ENCODE assay signal across 8 mouse cellular contexts in genomic region chr11:72130021-72130420, GRCm38 (mm10). TPM values are rescaled to one million over a fixed set of nuclear protein-coding genes. Genes with fewer than 3 reads are reported as not detected.
DNase-seq lines count a peak whose midpoint lies in the region; ATAC-seq lines count a peak whose summit lies in the region.

No protein-coding gene starts in this region.

- H3K9ac ChIP-seq in hindbrain, embryonic 11.5 days (ENCODE audit: low read depth, low read length): no peak overlapping the region
- H3K9ac ChIP-seq in intestine, embryonic 16.5 days (ENCODE audit: low read depth, low read length): no peak overlapping the region
- no peak overlapping the region for H3K9ac ChIP-seq in forebrain, embryonic 11.5 days (ENCODE audit: low read length)

- H3K36me3 ChIP-seq in hindbrain, embryonic 10.5 days: no peaks in the 10 kb centered on the region
- H3K36me3 ChIP-seq in hindbrain, embryonic 11.5 days (ENCODE audit: control insufficient read depth, insufficient read depth, low read length): no peaks in the 10 kb centered on the region
- no peaks in the 10 kb centered on the region for H3K36me3 ChIP-seq in intestine, embryonic 16.5 days (ENCODE audit: control insufficient read depth, insufficient read depth, low read length)
- no peaks in the 10 kb centered on the region for H3K36me3 ChIP-seq in forebrain, embryonic 11.5 days (ENCODE audit: control insufficient read depth, insufficient read depth, low read length)

- no peak overlapping the region for H3K4me3 ChIP-seq in hindbrain, embryonic 10.5 days
- no peak overlapping the region for H3K4me3 ChIP-seq in hindbrain, embryonic 11.5 days (ENCODE audit: low read depth, low read length)
- H3K4me3 ChIP-seq in intestine, embryonic 16.5 days (ENCODE audit: low read length): no peak overlapping the region
- no peak overlapping the region for H3K4me3 ChIP-seq in forebrain, embryonic 11.5 days (ENCODE audit: low read depth, low read length)

- DNase-seq in hindbrain, embryonic 10.5 days (ENCODE audit: low spot score): no peak
- no peak for DNase-seq in hindbrain, embryonic 11.5 days (ENCODE audit: low spot score)
- peak; percentile 94 for DNase-seq in brain, adult 2 months (ENCODE audit: low read depth, low spot score)
- DNase-seq in gastrocnemius, postnatal 25 days: peak; percentile 71
- peak; percentile 82 for DNase-seq in retina, postnatal 1 day
- no peak for DNase-seq in forebrain, embryonic 11.5 days (ENCODE audit: low spot score)
- no peak for DNase-seq in spleen, postnatal 36 days (ENCODE audit: low spot score in 2 of 2)

- WGBS in hindbrain, embryonic 10.5 days: 12% methylated on average over 11 of the region's 11 CpGs
- 16% methylated on average over 11 of the region's 11 CpGs for WGBS in hindbrain, embryonic 11.5 days
- 13% methylated on average over 11 of the region's 11 CpGs for WGBS in intestine, embryonic 16.5 days
- WGBS in forebrain, embryonic 11.5 days: 14% methylated on average over 11 of the region's 11 CpGs

- H3K4me1 ChIP-seq in hindbrain, embryonic 10.5 days (replicated peaks): peaks cover 21% of the 10 kb centered on the region
- peaks cover under 1% of the 10 kb centered on the region; the same call in 1 of the 2 replicates for H3K4me1 ChIP-seq in hindbrain, embryonic 11.5 days (replicated peaks; ENCODE audit: control insufficient read depth, insufficient read depth, low read length)
- H3K4me1 ChIP-seq in intestine, embryonic 16.5 days (ENCODE audit: control insufficient read depth, insufficient read depth, low read length): peaks cover 24% of the 10 kb centered on the region
- peaks cover 1% of the 10 kb centered on the region; the same call in 1 of the 2 replicates for H3K4me1 ChIP-seq in forebrain, embryonic 11.5 days (replicated peaks; ENCODE audit: control insufficient read depth, insufficient read depth, low read length)

- peaks cover 59% of the 10 kb centered on the region for H3K27me3 ChIP-seq in hindbrain, embryonic 10.5 days (ENCODE audit: insufficient read depth, poor library complexity, severe bottlenecking)
- peaks cover 19% of the 10 kb centered on the region for H3K27me3 ChIP-seq in hindbrain, embryonic 11.5 days (ENCODE audit: control insufficient read depth, insufficient read depth, low read length)
- peaks cover 10% of the 10 kb centered on the region; the same call in 1 of the 2 replicates for H3K27me3 ChIP-seq in intestine, embryonic 16.5 days (replicated peaks; ENCODE audit: control insufficient read depth, insufficient read depth, low read length)
- H3K27me3 ChIP-seq in forebrain, embryonic 11.5 days (ENCODE audit: control insufficient read depth, insufficient read depth, low read length): peaks cover 20% of the 10 kb centered on the region

- ATAC-seq in hindbrain, embryonic 11.5 days (ENCODE audit: low FRiP score): no peak
- peak; percentile 67 for ATAC-seq in intestine, embryonic 16.5 days
- no peak for ATAC-seq in forebrain, embryonic 11.5 days (replicated peaks; ENCODE audit: low FRiP score)

- H3K4me2 ChIP-seq in hindbrain, embryonic 11.5 days (replicated peaks; ENCODE audit: low read depth, low read length): no peak overlapping the region
- H3K4me2 ChIP-seq in intestine, embryonic 16.5 days (ENCODE audit: low read depth, low read length): no peak overlapping the region
- no peak overlapping the region for H3K4me2 ChIP-seq in forebrain, embryonic 11.5 days (ENCODE audit: low read depth, low read length, severe bottlenecking)

- peak overlapping the region; percentile 6; the same call in 1 of the 2 replicates for H3K27ac ChIP-seq in hindbrain, embryonic 10.5 days
- H3K27ac ChIP-seq in hindbrain, embryonic 11.5 days (ENCODE audit: low read depth, low read length): no peak overlapping the region
- peak overlapping the region; percentile 34; the same call in 1 of the 2 replicates for H3K27ac ChIP-seq in intestine, embryonic 16.5 days (ENCODE audit: low read length)
- H3K27ac ChIP-seq in forebrain, embryonic 11.5 days (ENCODE audit: low read depth, low read length): no peak overlapping the region

- no peaks in the 10 kb centered on the region for H3K9me3 ChIP-seq in hindbrain, embryonic 10.5 days
- no peaks in the 10 kb centered on the region for H3K9me3 ChIP-seq in hindbrain, embryonic 11.5 days (ENCODE audit: control insufficient read depth, low read length)
- H3K9me3 ChIP-seq in intestine, embryonic 16.5 days (ENCODE audit: control insufficient read depth, low read length): no peaks in the 10 kb centered on the region
- no peaks in the 10 kb centered on the region for H3K9me3 ChIP-seq in forebrain, embryonic 11.5 days (ENCODE audit: control insufficient read depth, low read length)

RNA-seq across cellular contexts. Expression of gene Pitpnm3, which starts 5.6 kb away (rescaled TPM):
- 0.20 and 0.31 TPM in 2 replicates for polyA plus RNA-seq in hindbrain, embryonic 10.5 days (2016; fragmentation: Nextera tagmentation; extraction: Ambion mirVana)
- 0.45 and 0.48 TPM in 2 replicates for polyA plus RNA-seq in hindbrain, embryonic 11.5 days (2014; fragmentation: Nextera tagmentation; extraction: Ambion mirVana)
- total RNA-seq in gastrocnemius, postnatal 25 days (2021): 1 to 10 TPM; 1.8 to 2.6 TPM
- 0.35 and 0.37 TPM in 2 replicates for polyA plus RNA-seq in intestine, embryonic 16.5 days (2015; fragmentation: Nextera tagmentation; extraction: Ambion mirVana)
- 0.20 and 0.43 TPM in 2 replicates for polyA plus RNA-seq in forebrain, embryonic 11.5 days (2014; fragmentation: Nextera tagmentation; extraction: Ambion mirVana)

Comparison
In these comparisons a context has a peak if more than half of its experiments do, and no peak if none do; other contexts are left out.
1. H3K27ac ChIP-seq: peak in hindbrain, embryonic 10.5 days (single experiment) and intestine, embryonic 16.5 days (single experiment); none in hindbrain, embryonic 11.5 days (single experiment) and forebrain, embryonic 11.5 days (single experiment).
2. DNase-seq: peak in brain, adult 2 months (single experiment), gastrocnemius, postnatal 25 days (single experiment) and retina, postnatal 1 day (single experiment); none in hindbrain, embryonic 10.5 days (single experiment), hindbrain, embryonic 11.5 days (single experiment), forebrain, embryonic 11.5 days (single experiment) and spleen, postnatal 36 days (0 of 2).